Mouse (Mus musculus) lung, embryonic 14.5 days (tissue): ENCODE measurements around the gene Zfyve26. TPM values are rescaled to one million over a fixed set of nuclear protein-coding genes. Genes with fewer than 3 reads are reported as not detected.

Experiments
- ATAC-seq: fragments of 200-750 bp; cut with Nextera tagmentation; 2 replicates; pipeline ENCODE4 v1.8.0; 2017; ENCODE audit warnings: mild to moderate bottlenecking, moderate TSS enrichment, moderate library complexity; ENCODE audit not compliant: insufficient read depth
- DNase-seq: peaks from one replicate; pipeline ENCODE4 v3.0.0-alpha.2; 2015
- H3K27ac ChIP-seq: fragments of 300-500 bp; sonication (generic); 2 replicates; pipeline ENCODE4 v1.5.1; 2014; ENCODE audit warnings: low read depth, mild to moderate bottlenecking, moderate library complexity
- H3K27me3 ChIP-seq: fragments of 300-500 bp; sonication (generic); 2 replicates; pipeline ENCODE4 v1.6.1; 2014; ENCODE audit warnings: low read length, control low read depth; ENCODE audit not compliant: insufficient read depth
- H3K36me3 ChIP-seq: fragments of 300-500 bp; sonication (generic); 2 replicates; pipeline ENCODE4 v1.6.1; 2014; ENCODE audit warnings: control low read depth; ENCODE audit not compliant: insufficient read depth
- H3K4me1 ChIP-seq: fragments of 300-500 bp; sonication (generic); 2 replicates; pipeline ENCODE4 v1.6.1; 2014; ENCODE audit warnings: antibody characterized with exemption, control low read depth; ENCODE audit not compliant: insufficient read depth
- H3K4me2 ChIP-seq: fragments of 300-500 bp; sonication (generic); 2 replicates; pipeline ENCODE4 v1.6.1; 2014; ENCODE audit warnings: mild to moderate bottlenecking
- H3K4me3 ChIP-seq: fragments of 300-500 bp; sonication (generic); 2 replicates; pipeline ENCODE4 v1.5.1; 2014; ENCODE audit warnings: low read depth, low read length
- H3K9ac ChIP-seq: fragments of 300-500 bp; sonication (generic); 2 replicates; pipeline ENCODE4 v1.6.1; 2014
- H3K9me3 ChIP-seq: fragments of 300-500 bp; sonication (generic); 2 replicates; pipeline ENCODE4 v1.6.1; 2016; ENCODE audit warnings: low read depth, low read length, control low read depth
- CTCF ChIP-seq: IDR thresholded peaks from 2 replicates; pipeline ENCODE4 v1.5.1; 2016; ENCODE audit warnings: antibody characterized with exemption, low read depth
- WGBS: fragments of 180-500 bp; shearing (Covaris S2); extraction: QIAGEN DNeasy Blood & Tissue Kit; methylation state at CpG from one replicate; pipeline ENCODE4 v1.1.7; 2014; 5-methylcytosine and 5-hydroxymethylcytosine counted together
- polyA plus RNA-seq: library from polyadenylated mRNA; unstranded; fragments of >200 nt; fragmentation: Nextera tagmentation; extraction: Ambion mirVana; gene quantifications from 2 replicates; pipeline ENCODE4 v1.2.1, GENCODE M21; 2014

Gene Zfyve26
- polyA plus RNA-seq: 12.8 and 16.5 TPM in 2 replicates

DNA sequence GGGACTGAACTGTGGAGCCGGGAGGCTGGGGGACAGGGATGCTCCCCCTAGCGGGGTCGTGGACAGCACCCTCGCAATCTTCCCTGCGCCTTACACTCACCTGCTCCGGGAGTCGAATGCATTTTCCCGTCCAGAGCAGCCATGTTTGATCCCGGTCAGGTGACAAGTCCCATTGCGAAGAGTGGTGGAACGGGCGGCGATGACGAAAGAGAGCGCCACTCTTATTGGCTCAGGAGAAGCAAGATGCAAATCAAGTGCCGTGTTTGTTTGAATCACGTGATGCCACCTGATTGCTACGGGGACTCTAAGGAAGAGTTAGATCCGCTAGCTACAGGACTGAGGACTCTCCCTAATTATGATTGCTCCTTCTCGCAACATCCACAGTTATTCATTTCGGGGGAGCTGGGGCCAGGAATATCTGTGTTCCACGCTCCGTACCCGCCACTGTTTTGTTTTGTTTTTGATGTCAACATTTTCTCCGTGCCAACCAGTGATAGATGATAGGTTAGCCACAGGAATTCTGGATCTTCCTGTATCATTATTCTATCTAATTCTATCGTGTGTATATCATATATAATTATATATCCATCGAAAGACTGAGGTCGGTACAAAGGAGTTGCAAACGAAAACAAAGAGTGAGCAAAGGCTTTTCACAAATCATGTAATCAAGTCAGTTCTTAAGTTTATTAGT is at the start of gene Zfyve26:
Zfyve26 (minus strand) TSS at position 179 of the 691 bp plus-strand sequence.
- Histone ChIP-seq H3K4me2 (peak within 1 kb of the TSS; percentile 81), H3K27ac (peak within 1 kb of the TSS; percentile 70), H3K27me3 (no peaks in the 10 kb centered on the region), H3K9ac (peak within 1 kb of the TSS; percentile 69), H3K36me3 (peaks cover 9% of the 10 kb centered on the region; the same call in 1 of the 2 replicates), H3K4me1 (no peaks in the 10 kb centered on the region), H3K9me3 (no peaks in the 10 kb centered on the region), H3K4me3 (peak within 1 kb of the TSS; percentile 73)
- DNase-seq: peak; percentile 98
- WGBS: under 1% methylated on average over 29 of the region's 29 CpGs
- TF ChIP-seq CTCF: peak; percentile 31
- peak; percentile 96 for ATAC-seq

GRCm38 (mm10) chr12:79341291-79341845 is 45.3 kb upstream of the Zfyve26 start:
- 77% methylated on average over 6 of the region's 6 CpGs for WGBS
- Histone ChIP-seq H3K9ac (no peak overlapping the region), H3K27ac (no peak overlapping the region), H3K4me3 (no peak overlapping the region), H3K9me3 (no peaks in the 10 kb centered on the region), H3K4me2 (no peak overlapping the region), H3K4me1 (peaks cover 6% of the 10 kb centered on the region; the same call in 1 of the 2 replicates), H3K36me3 (no peaks in the 10 kb centered on the region), H3K27me3 (no peaks in the 10 kb centered on the region)
- TF ChIP-seq CTCF: no peak
- ATAC-seq: no peak
- DNase-seq: no peak

DNA sequence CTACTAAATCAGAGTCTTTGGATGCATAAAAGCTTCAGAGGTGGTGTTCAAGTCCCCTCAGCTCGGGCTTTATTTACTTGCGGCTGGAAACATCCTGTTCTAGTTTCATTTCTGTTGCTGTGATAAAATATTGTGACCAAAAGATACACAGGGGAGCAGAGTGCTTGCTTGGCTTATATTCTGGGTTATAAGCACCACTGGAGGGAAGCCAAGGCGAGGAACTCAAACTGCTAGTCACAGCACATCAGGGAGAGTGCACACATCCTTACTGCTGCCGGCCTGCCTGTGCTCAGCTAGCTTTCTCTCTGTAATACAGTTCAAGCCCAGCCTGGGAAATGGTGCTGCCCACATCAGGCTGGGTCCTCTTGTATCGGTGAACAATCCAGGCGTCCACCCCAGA is 44.4 kb upstream of the Zfyve26 start:
- Histone ChIP-seq H3K27ac (peak overlapping the region; percentile 16; the same call in 1 of the 2 replicates), H3K4me2 (no peak overlapping the region), H3K4me3 (no peak overlapping the region), H3K36me3 (no peaks in the 10 kb centered on the region), H3K27me3 (no peaks in the 10 kb centered on the region), H3K4me1 (peaks cover 6% of the 10 kb centered on the region; the same call in 1 of the 2 replicates), H3K9ac (no peak overlapping the region), H3K9me3 (no peaks in the 10 kb centered on the region)
- 68% methylated on average over 6 of the region's 6 CpGs for WGBS
- TF ChIP-seq CTCF: no peak
- DNase-seq (peak; percentile 73), ATAC-seq (no peak; the same call in 1 of the 2 replicates)

GRCm38 (mm10) chr12:79338791-79339190 is 42.7 kb upstream of the Zfyve26 start:
- H3K27ac ChIP-seq: no peak overlapping the region
- H3K27me3 ChIP-seq: no peaks in the 10 kb centered on the region
- DNase-seq (no peak), ATAC-seq (no peak)
- no peak overlapping the region for H3K4me2 ChIP-seq
- no peak for TF ChIP-seq CTCF
- H3K9me3 ChIP-seq: 0 out of 2 replicates have a peak, but pooled peaks cover 4% of the 10 kb centered on the region
- H3K4me3 ChIP-seq: no peak overlapping the region
- H3K9ac ChIP-seq: no peak overlapping the region
- H3K36me3 ChIP-seq: peaks cover 3% of the 10 kb centered on the region; the same call in 1 of the 2 replicates
- 81% methylated on average over 8 of the region's 8 CpGs for WGBS
- peaks cover 6% of the 10 kb centered on the region; the same call in 1 of the 2 replicates for H3K4me1 ChIP-seq

DNA sequence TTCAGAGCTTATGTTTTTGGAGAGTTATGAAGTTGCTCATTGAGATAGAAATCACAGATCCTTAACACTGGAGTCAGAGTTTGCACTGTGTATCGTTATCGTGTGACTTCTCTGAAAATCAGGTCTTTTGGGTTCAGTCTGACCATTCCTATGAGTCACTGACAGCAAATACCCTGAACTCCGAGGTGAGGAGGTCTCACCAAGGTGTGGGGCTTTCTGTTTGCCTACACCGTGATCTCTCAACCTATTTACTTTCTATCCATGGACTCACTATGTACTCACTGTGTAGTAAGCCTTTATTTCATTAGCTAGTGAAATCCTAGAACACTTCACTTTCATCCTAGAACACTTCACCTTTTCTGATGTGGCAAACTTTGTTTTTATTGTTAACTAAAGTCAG is 35.6 kb upstream of the Zfyve26 start:
- TF ChIP-seq CTCF: no peak
- whole genome bisulfite sequencing: 68% methylated on average over 4 of the region's 4 CpGs

GRCm38 (mm10) chr12:79330571-79330970 is 34.5 kb upstream of the Zfyve26 start:
- Histone ChIP-seq H3K9me3 (0 out of 2 replicates have a peak, but pooled peaks cover 4% of the 10 kb centered on the region), H3K4me1 (no peaks in the 10 kb centered on the region), H3K27ac (no peak overlapping the region), H3K36me3 (peaks cover 3% of the 10 kb centered on the region; the same call in 1 of the 2 replicates), H3K4me2 (no peak overlapping the region), H3K4me3 (no peak overlapping the region), H3K27me3 (no peaks in the 10 kb centered on the region), H3K9ac (no peak overlapping the region)
- no peak for TF ChIP-seq CTCF
- ATAC-seq (no peak), DNase-seq (no peak)
- 69% methylated on average over 2 of the region's 2 CpGs for WGBS

More for the DNA sequence above, 35.6 kb upstream of the Zfyve26 start:
- H3K27ac ChIP-seq: no peak overlapping the region
- no peaks in the 10 kb centered on the region for H3K4me1 ChIP-seq
- no peaks in the 10 kb centered on the region for H3K27me3 ChIP-seq
- no peak overlapping the region for H3K9ac ChIP-seq
- peaks cover 3% of the 10 kb centered on the region; the same call in 1 of the 2 replicates for H3K36me3 ChIP-seq
- H3K4me3 ChIP-seq: no peak overlapping the region
- DNase-seq: no peak
- 0 out of 2 replicates have a peak, but pooled peaks cover 4% of the 10 kb centered on the region for H3K9me3 ChIP-seq
- no peak for ATAC-seq
- no peak overlapping the region for H3K4me2 ChIP-seq

DNA sequence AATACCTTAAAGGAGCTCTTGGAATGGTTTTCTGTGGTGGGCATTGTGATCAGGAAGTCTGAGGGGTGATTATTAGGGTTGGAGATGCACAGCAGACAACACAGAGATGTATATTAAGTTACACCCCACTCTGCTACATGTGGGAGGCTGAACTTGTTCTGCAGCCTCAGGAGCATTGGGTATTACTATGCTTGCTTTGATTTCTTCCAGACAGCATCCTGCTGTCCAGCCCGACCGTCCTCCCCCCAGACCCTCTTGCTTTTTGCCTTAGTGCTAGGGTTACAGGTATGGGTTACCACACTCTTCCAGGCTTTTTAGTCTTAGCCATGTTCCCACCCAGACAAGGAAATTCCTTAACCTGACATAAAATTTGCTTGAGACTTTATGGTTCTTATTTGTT is 31.8 kb upstream of the Zfyve26 start:
- H3K4me1 ChIP-seq: no peaks in the 10 kb centered on the region
- TF ChIP-seq CTCF: no peak
- H3K4me3 ChIP-seq: no peak overlapping the region
- H3K4me2 ChIP-seq: no peak overlapping the region
- H3K27ac ChIP-seq: 0 out of 2 replicates have a peak overlapping the region, but pooled peaks have one; percentile 31
- no peaks in the 10 kb centered on the region for H3K27me3 ChIP-seq
- 35% methylated on average over 2 of the region's 2 CpGs for WGBS
- no peaks in the 10 kb centered on the region for H3K36me3 ChIP-seq
- DNase-seq: no peak
- no peaks in the 10 kb centered on the region for H3K9me3 ChIP-seq
- ATAC-seq: 0 out of 2 replicates have a peak, but pooled peaks have one; percentile 38
- H3K9ac ChIP-seq: no peak overlapping the region
